ENCODE assay signal across 19 mouse cellular contexts in genomic region chr2:146300500-146301020, GRCm38 (mm10).
DNase-seq lines count a peak whose midpoint lies in the region; ATAC-seq and TF ChIP-seq lines count a peak whose summit lies in the region.
"Had no signal": no experiment of that assay in that cellular context is flagged by ENCODE, and none has a peak within 500 bp of the region (broad histone marks: within the 10 kb centered on the region; RNA-seq: fewer than 3 reads in every experiment).

No protein-coding gene starts in this region.

- peak overlapping the region; percentile 54 for H3K27ac ChIP-seq in forebrain, postnatal 0 days (ENCODE audit: low read depth, low read length)
- H3K27ac ChIP-seq in midbrain, embryonic 16.5 days (ENCODE audit: low read length) = peak overlapping the region; percentile 50; the same call in 1 of the 2 replicates
- H3K27ac ChIP-seq: heart, embryonic 15.5 days; limb, embryonic 12.5 days; liver, embryonic 12.5 days had no signal

- H3K36me3 ChIP-seq in forebrain, postnatal 0 days (ENCODE audit: insufficient read depth) = no peaks in the 10 kb centered on the region
- no peaks in the 10 kb centered on the region for H3K36me3 ChIP-seq in midbrain, embryonic 16.5 days (ENCODE audit: control insufficient read depth, insufficient read depth, low read length)
- H3K36me3 ChIP-seq: heart, embryonic 15.5 days; limb, embryonic 12.5 days; liver, embryonic 12.5 days had no signal

- no peak for DNase-seq in cerebellum, postnatal 14 days
- DNase-seq in retina, postnatal 1 day = peak; percentile 38
- no peak for DNase-seq in retina, embryonic 14.5 days (ENCODE audit: low spot score)
- DNase-seq in forebrain, postnatal 0 days = no peak
- DNase-seq in right cerebral cortex, adult 18-20 months = no peak
- DNase-seq in right cerebral cortex, postnatal 4 days = no peak
- DNase-seq: adrenal gland, postnatal 25 days; cerebellum, adult 2 months; gastrocnemius, postnatal 25 days; kidney, postnatal 36 days; lung, embryonic 14.5 days; lung, postnatal 36 days had no signal

- H3K9ac ChIP-seq in forebrain, postnatal 0 days = no peak overlapping the region
- H3K9ac ChIP-seq in midbrain, embryonic 16.5 days (ENCODE audit: low read depth, low read length) = no peak overlapping the region
- H3K9ac ChIP-seq: heart, embryonic 15.5 days; limb, embryonic 12.5 days; liver, embryonic 12.5 days; lung, embryonic 14.5 days had no signal

- no peak overlapping the region for H3K4me3 ChIP-seq in forebrain, postnatal 0 days (ENCODE audit: low read depth, low read length)
- no peak overlapping the region for H3K4me3 ChIP-seq in midbrain, embryonic 16.5 days (ENCODE audit: low read depth, low read length)
- H3K4me3 ChIP-seq: heart, embryonic 15.5 days; limb, embryonic 12.5 days; liver, embryonic 12.5 days had no signal

- H3K9me3 ChIP-seq in forebrain, postnatal 0 days (ENCODE audit: low read length) = no peaks in the 10 kb centered on the region
- no peaks in the 10 kb centered on the region for H3K9me3 ChIP-seq in midbrain, embryonic 16.5 days (replicated peaks; ENCODE audit: control insufficient read depth, low read length, poor library complexity, severe bottlenecking)
- H3K9me3 ChIP-seq: G1E; heart, embryonic 15.5 days; limb, embryonic 12.5 days; liver, embryonic 12.5 days had no signal

- H3K4me1 ChIP-seq in forebrain, postnatal 0 days (ENCODE audit: insufficient read depth) = peaks cover 9% of the 10 kb centered on the region; the same call in 1 of the 2 replicates
- peaks cover 19% of the 10 kb centered on the region for H3K4me1 ChIP-seq in midbrain, embryonic 16.5 days (ENCODE audit: control insufficient read depth, insufficient read depth, low read length)
- H3K4me1 ChIP-seq: heart, embryonic 15.5 days; liver, embryonic 12.5 days had no signal

- 30% methylated on average over 1 of the region's 1 CpGs for WGBS in forebrain, postnatal 0 days
- WGBS in midbrain, embryonic 16.5 days = 31% methylated on average over 1 of the region's 1 CpGs

- peak; percentile 47; the same call in 1 of the 2 replicates for ATAC-seq in cerebellum, adult (ENCODE audit: insufficient number of reproducible peaks, low FRiP score, low TSS enrichment)
- peak; percentile 54 for ATAC-seq in forebrain, postnatal 0 days
- no peak for ATAC-seq in midbrain, embryonic 16.5 days
- ATAC-seq: intestine, embryonic 16.5 days; liver, embryonic 12.5 days had no signal

- H3K4me2 ChIP-seq in forebrain, postnatal 0 days (ENCODE audit: low read depth) = no peak overlapping the region
- no peak overlapping the region for H3K4me2 ChIP-seq in midbrain, embryonic 16.5 days (ENCODE audit: low read length)
- H3K4me2 ChIP-seq: heart, embryonic 15.5 days; limb, embryonic 12.5 days; liver, embryonic 12.5 days; lung, embryonic 14.5 days had no signal

- no peaks in the 10 kb centered on the region for H3K27me3 ChIP-seq in forebrain, postnatal 0 days (ENCODE audit: insufficient read depth, low read length)
- no peaks in the 10 kb centered on the region for H3K27me3 ChIP-seq in midbrain, embryonic 16.5 days (ENCODE audit: control insufficient read depth, insufficient read depth, low read depth, low read length)
- H3K27me3 ChIP-seq: heart, embryonic 15.5 days; limb, embryonic 12.5 days; liver, embryonic 12.5 days had no signal

- no peak for TF ChIP-seq CTCF in forebrain, postnatal 0 days (IDR thresholded peaks at IDR 0.05; ENCODE audit: low read depth)
